Mouse (Mus musculus) MEL (cell line): ENCODE results near the gene Slc37a4. TPM values are rescaled to one million over a fixed set of nuclear protein-coding genes. Genes with fewer than 3 reads are reported as not detected.

ENCODE experiments used
- DNase-seq: peaks from one replicate; pipeline ENCODE4 v3.0.0; 2011; ENCODE audit warnings: low read depth, low spot score
- H3K27ac ChIP-seq: 2 replicates; pipeline ENCODE4 v1.5.1; 2012; ENCODE audit warnings: low read depth, mild to moderate bottlenecking, control low read depth, low read length, moderate library complexity; ENCODE audit not compliant: control insufficient read depth
- H3K27me3 ChIP-seq, 2 experiments: fragments of 150-350 bp in 1 of 2; sonication (generic) in 1 of 2; 2 replicates each; pipeline ENCODE4 v1.6.1; 2012; ENCODE audit warnings: low read length in 2 of 2, mild to moderate bottlenecking in 2 of 2, improper control_type of control experiment in 1 of 2, moderate library complexity in 1 of 2; ENCODE audit not compliant: insufficient read depth in 2 of 2, control insufficient read depth in 1 of 2
- H3K36me3 ChIP-seq, 2 experiments: 2 replicates each; pipeline ENCODE4 v1.6.1; 2012 to 2014; ENCODE audit warnings: low read length in 2 of 2, improper control_type of control experiment in 1 of 2, inconsistent platforms in 1 of 2, mild to moderate bottlenecking in 1 of 2; ENCODE audit not compliant: insufficient read depth in 2 of 2, control insufficient read depth in 1 of 2
- H3K4me1 ChIP-seq, 2 experiments: fragments of 150-350 bp in 1 of 2; sonication (generic) in 1 of 2; 2 replicates each; pipeline ENCODE4 v1.6.1; 2012; ENCODE audit warnings: low read length in 2 of 2, improper control_type of control experiment in 1 of 2, mild to moderate bottlenecking in 1 of 2; ENCODE audit not compliant: insufficient read depth in 2 of 2, control insufficient read depth in 1 of 2
- H3K4me3 ChIP-seq, 2 experiments: fragments of 150-350 bp in 1 of 2; sonication (generic) in 1 of 2; 2 replicates each; pipeline ENCODE4 v1.5.1; 2012; ENCODE audit warnings: low read depth in 2 of 2, low read length in 2 of 2, mild to moderate bottlenecking in 2 of 2, moderate library complexity in 2 of 2, control low read depth in 1 of 2, improper control_type of control experiment in 1 of 2; ENCODE audit not compliant: control insufficient read depth in 1 of 2, insufficient read depth in 1 of 2
- H3K79me2 ChIP-seq: 2 replicates; pipeline ENCODE4 v1.6.1; 2012; ENCODE audit warnings: mild to moderate bottlenecking, low read length, moderate library complexity; ENCODE audit not compliant: control insufficient read depth, poor library complexity, insufficient read depth
- H3K9ac ChIP-seq: 2 replicates; pipeline ENCODE4 v1.6.1; 2012; ENCODE audit warnings: low read depth, mild to moderate bottlenecking, control low read depth, low read length, moderate library complexity; ENCODE audit not compliant: control insufficient read depth, poor library complexity, severe bottlenecking
- H3K9me3 ChIP-seq: fragments of 150-350 bp; sonication (generic); replicated peaks from 2 replicates; pipeline ENCODE4 v1.6.1; 2012; ENCODE audit warnings: mild to moderate bottlenecking, low read length, improper control_type of control experiment, moderate library complexity; ENCODE audit not compliant: insufficient read depth
- BHLHE40 ChIP-seq: IDR thresholded peaks from 2 replicates; pipeline ENCODE4 v1.6.1; 2012; ENCODE audit warnings: low read depth, mild to moderate bottlenecking, inconsistent platforms, low read length, improper control_type of control experiment, borderline replicate concordance
- CHD2 ChIP-seq: IDR thresholded peaks from 2 replicates; pipeline ENCODE4 v1.6.1; 2011; ENCODE audit warnings: low read length, improper control_type of control experiment
- CTCF ChIP-seq, 3 experiments: IDR thresholded peaks in 2 of 3; conservative IDR thresholded peaks in 1 of 3; 2 replicates each; pipeline ENCODE4 v1.5.1; 2011 to 2012; ENCODE audit warnings: low read length in 3 of 3, low read depth in 2 of 3, mild to moderate bottlenecking in 2 of 3, improper control_type of control experiment in 1 of 3, inconsistent platforms in 1 of 3, mixed read lengths in 1 of 3, moderate library complexity in 1 of 3; ENCODE audit not compliant: control insufficient read depth in 1 of 3, insufficient read depth in 1 of 3, poor library complexity in 1 of 3, severe bottlenecking in 1 of 3
- E2F4 ChIP-seq: IDR thresholded peaks from 2 replicates; pipeline ENCODE4 v1.6.1; 2011; ENCODE audit warnings: low read depth, low read length, improper control_type of control experiment, borderline replicate concordance
- ELF1 ChIP-seq: IDR thresholded peaks from 2 replicates; pipeline ENCODE4 v1.6.1; 2014; ENCODE audit warnings: low read depth, mild to moderate bottlenecking, inconsistent platforms, low read length, improper control_type of control experiment, moderate library complexity
- EP300 ChIP-seq, 2 experiments: IDR thresholded peaks; 2 replicates each; pipeline ENCODE4 v1.6.1; 2011; ENCODE audit warnings: improper control_type of control experiment in 2 of 2, low read length in 2 of 2, low read depth in 1 of 2, mild to moderate bottlenecking in 1 of 2
- ETS1 ChIP-seq: IDR thresholded peaks from 2 replicates; pipeline ENCODE4 v1.6.1; 2012; ENCODE audit warnings: low read depth, mild to moderate bottlenecking, inconsistent platforms, low read length, improper control_type of control experiment, moderate library complexity
- GATA1 ChIP-seq: IDR thresholded peaks from 2 replicates; pipeline ENCODE4 v1.6.1; 2011; ENCODE audit warnings: low read depth, low read length, improper control_type of control experiment
- HCFC1 ChIP-seq: IDR thresholded peaks from 2 replicates; pipeline ENCODE4 v1.6.1; 2012; ENCODE audit warnings: low read depth, mild to moderate bottlenecking, inconsistent platforms, low read length, improper control_type of control experiment, moderate library complexity
- JUND ChIP-seq: IDR thresholded peaks from 2 replicates; pipeline ENCODE4 v1.6.1; 2011; ENCODE audit warnings: low read depth, mild to moderate bottlenecking, improper control_type of control experiment, low read length
- MAFK ChIP-seq: IDR thresholded peaks from 2 replicates; pipeline ENCODE4 v1.6.1; 2011; ENCODE audit warnings: low read depth, mild to moderate bottlenecking, low read length, improper control_type of control experiment, borderline replicate concordance
- MAX ChIP-seq: IDR thresholded peaks from 2 replicates; pipeline ENCODE4 v1.6.1; 2011; ENCODE audit warnings: low read length, improper control_type of control experiment
- MAZ ChIP-seq: IDR thresholded peaks from 2 replicates; pipeline ENCODE4 v1.6.1; 2012; ENCODE audit warnings: low read depth, mild to moderate bottlenecking, inconsistent platforms, low read length, improper control_type of control experiment
- MEF2A ChIP-seq: IDR thresholded peaks from 2 replicates; pipeline ENCODE4 v1.6.1; 2014; ENCODE audit warnings: low read depth, mild to moderate bottlenecking, inconsistent platforms, low read length, improper control_type of control experiment; ENCODE audit not compliant: poor library complexity, insufficient replicate concordance, severe bottlenecking; ENCODE audit errors: extremely low read depth
- MXI1 ChIP-seq: IDR thresholded peaks from 2 replicates; pipeline ENCODE4 v1.6.1; 2011; ENCODE audit warnings: mild to moderate bottlenecking, low read depth, low read length, improper control_type of control experiment
- MYB ChIP-seq: IDR thresholded peaks from 2 replicates; pipeline ENCODE4 v1.6.1; 2011; ENCODE audit warnings: mild to moderate bottlenecking, low read depth, low read length, improper control_type of control experiment
- MYC ChIP-seq: IDR thresholded peaks from 2 replicates; pipeline ENCODE4 v1.6.1; 2011; ENCODE audit warnings: low read depth, mild to moderate bottlenecking, low read length, improper control_type of control experiment, moderate library complexity
- NELFE ChIP-seq: IDR thresholded peaks from 2 replicates; pipeline ENCODE4 v1.6.1; 2011; ENCODE audit warnings: low read depth, low read length, improper control_type of control experiment
- POLR2A ChIP-seq, 2 experiments: IDR thresholded peaks; 2 replicates each; pipeline ENCODE4 v1.6.1; 2011 to 2012; ENCODE audit warnings: low read length in 2 of 2, mild to moderate bottlenecking in 2 of 2, control low read depth in 1 of 2, improper control_type of control experiment in 1 of 2, low read depth in 1 of 2, moderate library complexity in 1 of 2; ENCODE audit not compliant: control insufficient read depth in 1 of 2, insufficient read depth in 1 of 2, poor library complexity in 1 of 2
- POLR2AphosphoS2 ChIP-seq: IDR thresholded peaks from 2 replicates; pipeline ENCODE4 v1.6.1; 2011; ENCODE audit warnings: low read length, improper control_type of control experiment
- POLR2AphosphoS5 ChIP-seq: IDR thresholded peaks from 2 replicates; pipeline ENCODE4 v1.6.1; 2012; ENCODE audit warnings: low read depth, borderline replicate concordance, mild to moderate bottlenecking, inconsistent platforms, low read length, moderate library complexity, mixed read lengths
- RAD21 ChIP-seq: IDR thresholded peaks from 2 replicates; pipeline ENCODE4 v1.6.1; 2011; ENCODE audit warnings: mild to moderate bottlenecking, low read depth, low read length, improper control_type of control experiment
- SIN3A ChIP-seq: IDR thresholded peaks from 2 replicates; pipeline ENCODE4 v1.6.1; 2012; ENCODE audit warnings: low read length, improper control_type of control experiment, inconsistent platforms
- SMC3 ChIP-seq: IDR thresholded peaks from 2 replicates; pipeline ENCODE4 v1.6.1; 2011; ENCODE audit warnings: low read depth, low read length, improper control_type of control experiment
- TBP ChIP-seq: IDR thresholded peaks from 2 replicates; pipeline ENCODE4 v1.8.0; 2011; ENCODE audit warnings: low read depth, low read length, improper control_type of control experiment
- USF1 ChIP-seq: IDR thresholded peaks from 2 replicates; pipeline ENCODE4 v1.6.1; 2014; ENCODE audit warnings: low read depth, mild to moderate bottlenecking, inconsistent platforms, low read length, improper control_type of control experiment, moderate library complexity
- ZKSCAN1 ChIP-seq: IDR thresholded peaks from 2 replicates; pipeline ENCODE4 v1.6.1; 2012; ENCODE audit warnings: low read depth, mild to moderate bottlenecking, inconsistent platforms, low read length, improper control_type of control experiment, moderate library complexity
- ZNF384 ChIP-seq: IDR thresholded peaks from 2 replicates; pipeline ENCODE4 v1.6.1; 2012; ENCODE audit warnings: low read depth, mild to moderate bottlenecking, inconsistent platforms, low read length, improper control_type of control experiment
- polyA plus RNA-seq, 2 experiments: library from polyadenylated mRNA; stranded (reverse) in 1 of 2; unstranded in 1 of 2; fragments of >175 nt in 1 of 2; fragments of >200 nt in 1 of 2; gene quantifications; 2 replicates each; pipeline versions ENCODE4 v1.2.1 to v1.2.4; 2012; ENCODE audit warnings: low replicate concordance in 2 of 2, low read depth in 1 of 2; ENCODE audit not compliant: insufficient read length in 2 of 2, insufficient read depth in 1 of 2, missing spikeins in 1 of 2
- total RNA-seq: library from RNA; depleted of rRNA; stranded (reverse); fragments of 300-350 nt; gene quantifications from 2 replicates; pipeline ENCODE4 v1.2.3, GENCODE M21; 2012

Slc37a4 gene
- total and polyA plus RNA-seq, 3 experiments = 29.0 to 35.3 TPM; not detected in 1

DNA sequence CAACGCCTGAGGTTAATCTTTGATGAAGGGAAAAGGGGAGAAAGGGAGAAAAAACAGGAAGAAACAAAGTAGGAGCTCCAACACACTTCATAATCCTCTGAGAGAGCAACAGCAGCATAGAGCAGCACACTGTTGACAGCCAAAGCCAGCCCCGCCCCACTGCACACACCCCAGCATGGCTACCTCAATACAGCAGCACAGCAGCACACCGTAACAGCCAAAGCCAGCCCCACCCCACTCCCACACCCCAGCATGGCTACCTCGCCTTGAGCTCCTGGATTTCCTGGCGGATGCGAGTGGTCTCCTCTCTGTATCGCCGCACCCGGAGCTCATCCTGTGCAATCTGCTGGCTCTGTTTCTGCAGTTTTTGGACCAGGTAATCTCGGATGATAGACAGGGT lies 44.3 kb upstream of the Slc37a4 start:
- Histone ChIP-seq H3K79me2 (no peaks in the 10 kb centered on the region), H3K27ac (no peak overlapping the region), H3K4me3 (no peak overlapping the region), H3K9ac (no peak overlapping the region), H3K9me3 (no peaks in the 10 kb centered on the region), H3K4me1 (no peaks in the 10 kb centered on the region), H3K27me3 (no peaks in the 10 kb centered on the region), H3K36me3 (peaks cover 0 to 19% of the 10 kb centered on the region in 2 experiments; a peak in 2 of 4 replicates)
- no peak for DNase-seq
- TF ChIP-seq MAFK (no peak), EP300 (IDR thresholded peaks at IDR 0.05; ENCODE audit: low read depth in 1 of 2, low read length in 2 of 2) (no peak), MEF2A (no peak), MXI1 (no peak), ETS1 (no peak), USF1 (no peak), E2F4 (no peak), SMC3 (no peak), POLR2A (IDR thresholded peaks at IDR 0.05; ENCODE audit: control insufficient read depth in 1 of 2, insufficient read depth in 1 of 2, low read depth in 1 of 2, low read length in 2 of 2, poor library complexity in 1 of 2) (no peak), MYC (no peak), GATA1 (no peak), POLR2AphosphoS2 (no peak), RAD21 (no peak), CTCF (IDR thresholded peaks at IDR 0.05 in 2 of 3, conservative IDR thresholded peaks at IDR 0.05 in 1 of 3; ENCODE audit: control insufficient read depth in 1 of 3, insufficient read depth in 1 of 3, low read depth in 2 of 3, low read length in 3 of 3, poor library complexity in 1 of 3, severe bottlenecking in 1 of 3) (no peak), MAX (no peak), HCFC1 (no peak), ZKSCAN1 (no peak), BHLHE40 (no peak)

GRCm38 (mm10) chr9:44353142-44353541 lies 43.5 kb upstream of the Slc37a4 start:
- H3K79me2 ChIP-seq = no peaks in the 10 kb centered on the region
- H3K9ac ChIP-seq = no peak overlapping the region

More at GRCm38 (mm10) chr9:44353142-44353541, 43.5 kb upstream of the Slc37a4 start:
- no peak for TF ChIP-seq MEF2A
- no peak for TF ChIP-seq MYB
- no peak for TF ChIP-seq JUND
- no peak for TF ChIP-seq E2F4
- no peak for TF ChIP-seq ZKSCAN1
- no peak for TF ChIP-seq MXI1
- no peak for TF ChIP-seq HCFC1
- no peak for TF ChIP-seq MAZ
- TF ChIP-seq ELF1 = no peak
- no peak for TF ChIP-seq NELFE
- no peak for TF ChIP-seq MAX
- no peak for TF ChIP-seq SIN3A
- no peak for TF ChIP-seq TBP
- no peak for TF ChIP-seq CHD2
- no peak for TF ChIP-seq ZNF384
- no peak for TF ChIP-seq POLR2AphosphoS5
- peaks cover 0 to 19% of the 10 kb centered on the region in 2 experiments; a peak in 2 of 4 replicates for H3K36me3 ChIP-seq
- no peaks in the 10 kb centered on the region for H3K4me1 ChIP-seq
- H3K27me3 ChIP-seq = no peaks in the 10 kb centered on the region
- H3K9me3 ChIP-seq = no peaks in the 10 kb centered on the region
- no peak for DNase-seq
- no peak overlapping the region for H3K27ac ChIP-seq
- no peak overlapping the region for H3K4me3 ChIP-seq
